Mouse (Mus musculus) thymus, adult 2 months (tissue): ENCODE results near the gene Cd9.

Experiments used
- CTCF ChIP-seq: fragments of 200-500 bp; IDR thresholded peaks from 2 replicates; pipeline ENCODE4 v1.5.1; 2012; ENCODE audit warnings: mild to moderate bottlenecking, control low read depth, low read length, moderate library complexity, borderline replicate concordance; ENCODE audit not compliant: control insufficient read depth, poor library complexity, insufficient read depth; ENCODE audit errors: extremely low read depth
- POLR2A ChIP-seq: fragments of 200-500 bp; IDR thresholded peaks from 2 replicates; pipeline ENCODE4 v1.6.1; 2012; ENCODE audit warnings: mild to moderate bottlenecking, low read length, control low read depth, moderate library complexity; ENCODE audit not compliant: control insufficient read depth, poor library complexity, insufficient read depth; ENCODE audit errors: extremely low read depth

- no peak for TF ChIP-seq CTCF
- no peak for TF ChIP-seq POLR2A
Observed at GRCm38 (mm10) chr6:125413326-125413725, 81.3 kb downstream of the Cd9 start.
